Mouse (Mus musculus) neural tube, embryonic 11.5 days (tissue): ENCODE measurements around the gene Ip6k2. TPM values are rescaled to one million over a fixed set of nuclear protein-coding genes. Genes with fewer than 3 reads are reported as not detected.

Experiments
- ATAC-seq: fragments of 200-750 bp; cut with Nextera tagmentation; 2 replicates; pipeline ENCODE4 v1.8.0; 2017; ENCODE audit warnings: moderate number of reproducible peaks, mild to moderate bottlenecking, moderate TSS enrichment, moderate library complexity; ENCODE audit not compliant: insufficient read depth, low FRiP score, low TSS enrichment
- DNase-seq: peaks from one replicate; pipeline ENCODE4 v3.0.0-alpha.2; 2015; ENCODE audit warnings: low spot score
- H3K27ac ChIP-seq: fragments of 300-500 bp; sonication (generic); 2 replicates; pipeline ENCODE4 v1.5.1; 2014; ENCODE audit warnings: low read depth, mild to moderate bottlenecking, low read length
- H3K27me3 ChIP-seq: fragments of 300-500 bp; sonication (generic); 2 replicates; pipeline ENCODE4 v1.6.1; 2014; ENCODE audit warnings: mild to moderate bottlenecking, low read length, mixed read lengths; ENCODE audit not compliant: control insufficient read depth, insufficient read depth
- H3K36me3 ChIP-seq: fragments of 300-500 bp; sonication (generic); 2 replicates; pipeline ENCODE4 v1.6.1; 2014; ENCODE audit warnings: mild to moderate bottlenecking, low read length, moderate library complexity, mixed read lengths; ENCODE audit not compliant: control insufficient read depth, insufficient read depth
- H3K4me1 ChIP-seq: fragments of 300-500 bp; sonication (generic); 2 replicates; pipeline ENCODE4 v1.6.1; 2014; ENCODE audit warnings: low read length, mixed read lengths; ENCODE audit not compliant: control insufficient read depth, insufficient read depth
- H3K4me2 ChIP-seq: fragments of 300-500 bp; sonication (generic); 2 replicates; pipeline ENCODE4 v1.6.1; 2014; ENCODE audit warnings: low read depth, mild to moderate bottlenecking, moderate library complexity
- H3K4me3 ChIP-seq: fragments of 300-500 bp; sonication (generic); 2 replicates; pipeline ENCODE4 v1.5.1; 2014; ENCODE audit warnings: low read depth, low read length
- H3K9ac ChIP-seq: fragments of 300-500 bp; sonication (generic); 2 replicates; pipeline ENCODE4 v1.6.1; 2014; ENCODE audit warnings: mild to moderate bottlenecking, low read length
- H3K9me3 ChIP-seq: fragments of 300-500 bp; sonication (generic); 2 replicates; pipeline ENCODE4 v1.6.1; 2016; ENCODE audit warnings: low read length; ENCODE audit not compliant: control insufficient read depth
- WGBS: fragments of 180-500 bp; shearing (Covaris S2); extraction: QIAGEN DNeasy Blood & Tissue Kit; methylation state at CpG from one replicate; pipeline ENCODE4 v1.1.7; 2014; 5-methylcytosine and 5-hydroxymethylcytosine counted together
- polyA plus RNA-seq: library from polyadenylated mRNA; unstranded; fragments of >200 nt; fragmentation: Nextera tagmentation; extraction: Ambion mirVana; gene quantifications from 2 replicates; pipeline ENCODE4 v1.2.1, GENCODE M21; 2014

Gene Ip6k2
- polyA plus RNA-seq, 1 experiment from 2014 or later = 129 TPM

- H3K4me1 ChIP-seq = no peaks in the 10 kb centered on the region
- 89% methylated on average over 11 of the region's 11 CpGs for WGBS
- no peak overlapping the region for H3K27ac ChIP-seq
- H3K4me2 ChIP-seq = no peak overlapping the region
- H3K36me3 ChIP-seq = peaks cover 8% of the 10 kb centered on the region
- no peak overlapping the region for H3K9ac ChIP-seq
- no peaks in the 10 kb centered on the region for H3K27me3 ChIP-seq
- no peak for ATAC-seq
- no peak for DNase-seq
- H3K9me3 ChIP-seq = no peaks in the 10 kb centered on the region
- H3K4me3 ChIP-seq = no peak overlapping the region
These were observed 33.0 kb upstream of the Ip6k2 start for GRCm38 (mm10) chr9:108750616-108751015.

GRCm38 (mm10) chr9:108752142-108752920 is 31.3 kb upstream of the Ip6k2 start:
- DNase-seq (no peak), ATAC-seq (no peak)
- peaks cover 2% of the 10 kb centered on the region for H3K36me3 ChIP-seq

GRCm38 (mm10) chr9:108753326-108753725 is 30.3 kb upstream of the Ip6k2 start:
- DNase-seq = peak; percentile 69
- 72% methylated on average over 9 of the region's 9 CpGs for WGBS
- Histone ChIP-seq H3K4me1 (no peaks in the 10 kb centered on the region), H3K4me2 (no peak overlapping the region), H3K27me3 (no peaks in the 10 kb centered on the region), H3K36me3 (peaks cover 2% of the 10 kb centered on the region), H3K9me3 (no peaks in the 10 kb centered on the region), H3K27ac (no peak overlapping the region), H3K4me3 (no peak overlapping the region), H3K9ac (no peak overlapping the region)
- ATAC-seq = no peak

More at GRCm38 (mm10) chr9:108752142-108752920, 31.3 kb upstream of the Ip6k2 start:
- H3K4me2 ChIP-seq = no peak overlapping the region
- H3K4me3 ChIP-seq = no peak overlapping the region
- H3K4me1 ChIP-seq = no peaks in the 10 kb centered on the region
- H3K27me3 ChIP-seq = no peaks in the 10 kb centered on the region
- no peaks in the 10 kb centered on the region for H3K9me3 ChIP-seq
- H3K27ac ChIP-seq = no peak overlapping the region
- 91% methylated on average over 10 of the region's 11 CpGs for WGBS
- H3K9ac ChIP-seq = no peak overlapping the region

- Histone ChIP-seq H3K4me2 (no peak overlapping the region), H3K9me3 (no peaks in the 10 kb centered on the region), H3K9ac (no peak overlapping the region), H3K27me3 (no peaks in the 10 kb centered on the region), H3K4me3 (no peak overlapping the region), H3K27ac (no peak overlapping the region), H3K36me3 (no peaks in the 10 kb centered on the region; the same call in 1 of the 2 replicates), H3K4me1 (no peaks in the 10 kb centered on the region)
- no peak for DNase-seq
- ATAC-seq = no peak
- 97% methylated on average over 3 of the region's 3 CpGs for WGBS
These were observed 29.6 kb upstream of the Ip6k2 start for GRCm38 (mm10) chr9:108753976-108754375.

GRCm38 (mm10) chr9:108754423-108754822 is 29.2 kb upstream of the Ip6k2 start:
- ATAC-seq = no peak
- WGBS = 91% methylated on average over 5 of the region's 5 CpGs

DNA sequence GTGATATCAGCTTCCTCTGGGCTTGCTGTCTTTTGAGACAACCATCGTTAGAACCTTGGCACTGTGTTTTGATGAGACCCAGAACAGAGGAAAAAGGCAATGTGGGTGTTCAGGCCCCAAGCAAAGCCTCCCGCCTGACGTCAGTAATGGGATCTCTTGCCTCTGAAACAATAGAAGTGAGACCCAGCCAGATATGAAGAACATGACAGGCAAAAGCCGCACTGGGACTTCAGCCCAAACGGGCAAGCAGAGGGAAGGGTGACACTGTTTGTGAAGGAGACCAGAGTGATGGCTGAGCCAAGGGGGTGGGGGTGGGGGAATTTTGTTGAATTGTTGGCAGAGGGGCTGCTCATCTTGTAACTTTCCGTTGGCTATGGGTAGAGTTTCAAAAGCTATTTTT is 26.2 kb upstream of the Ip6k2 start:
- WGBS = 81% methylated on average over 6 of the region's 6 CpGs
- H3K4me1 ChIP-seq = no peaks in the 10 kb centered on the region
- ATAC-seq = no peak

More at GRCm38 (mm10) chr9:108754423-108754822, 29.2 kb upstream of the Ip6k2 start:
- Histone ChIP-seq H3K4me2 (no peak overlapping the region), H3K27ac (no peak overlapping the region), H3K4me1 (no peaks in the 10 kb centered on the region), H3K9me3 (no peaks in the 10 kb centered on the region), H3K27me3 (no peaks in the 10 kb centered on the region), H3K36me3 (no peaks in the 10 kb centered on the region), H3K9ac (no peak overlapping the region), H3K4me3 (no peak overlapping the region)
- no peak for DNase-seq

GRCm38 (mm10) chr9:108759121-108759520 is 24.5 kb upstream of the Ip6k2 start:
- Histone ChIP-seq H3K4me1 (no peaks in the 10 kb centered on the region), H3K27me3 (no peaks in the 10 kb centered on the region), H3K4me3 (no peak overlapping the region), H3K36me3 (no peaks in the 10 kb centered on the region), H3K9me3 (no peaks in the 10 kb centered on the region), H3K27ac (no peak overlapping the region), H3K4me2 (no peak overlapping the region), H3K9ac (no peak overlapping the region)
- WGBS = 97% methylated on average over 20 of the region's 20 CpGs
- no peak for DNase-seq
- no peak for ATAC-seq

More for the DNA sequence above, 26.2 kb upstream of the Ip6k2 start:
- Histone ChIP-seq H3K4me2 (no peak overlapping the region), H3K9ac (no peak overlapping the region), H3K36me3 (no peaks in the 10 kb centered on the region), H3K27me3 (no peaks in the 10 kb centered on the region), H3K4me3 (no peak overlapping the region), H3K9me3 (no peaks in the 10 kb centered on the region), H3K27ac (no peak overlapping the region)
- DNase-seq = no peak

DNA sequence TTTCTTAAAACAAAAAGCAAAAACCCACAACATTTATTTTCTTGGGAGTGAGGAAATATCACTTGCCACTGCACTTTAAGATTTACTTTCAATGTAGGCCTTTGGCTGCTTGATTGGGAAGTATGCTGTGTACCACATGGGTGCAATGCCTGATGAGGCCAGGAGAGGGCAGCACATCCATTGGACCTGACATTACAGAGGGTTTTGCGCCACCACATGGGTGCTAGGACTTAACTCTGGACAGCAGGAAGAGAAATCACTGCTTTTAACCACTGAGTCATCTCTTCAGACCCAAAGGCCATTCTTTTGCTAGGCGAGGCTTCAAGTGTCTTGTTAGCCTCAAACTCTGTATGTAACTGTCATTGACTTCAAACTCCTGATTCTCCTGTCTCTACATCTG is 23.8 kb upstream of the Ip6k2 start:
- H3K9me3 ChIP-seq = no peaks in the 10 kb centered on the region
- DNase-seq (peak; percentile 44), ATAC-seq (no peak)
- H3K36me3 ChIP-seq = no peaks in the 10 kb centered on the region
- H3K4me1 ChIP-seq = no peaks in the 10 kb centered on the region
- no peaks in the 10 kb centered on the region for H3K27me3 ChIP-seq
- no peak overlapping the region for H3K9ac ChIP-seq
- no peak overlapping the region for H3K27ac ChIP-seq
- no peak overlapping the region for H3K4me3 ChIP-seq
- WGBS = 63% methylated on average over 2 of the region's 2 CpGs
- H3K4me2 ChIP-seq = no peak overlapping the region

DNA sequence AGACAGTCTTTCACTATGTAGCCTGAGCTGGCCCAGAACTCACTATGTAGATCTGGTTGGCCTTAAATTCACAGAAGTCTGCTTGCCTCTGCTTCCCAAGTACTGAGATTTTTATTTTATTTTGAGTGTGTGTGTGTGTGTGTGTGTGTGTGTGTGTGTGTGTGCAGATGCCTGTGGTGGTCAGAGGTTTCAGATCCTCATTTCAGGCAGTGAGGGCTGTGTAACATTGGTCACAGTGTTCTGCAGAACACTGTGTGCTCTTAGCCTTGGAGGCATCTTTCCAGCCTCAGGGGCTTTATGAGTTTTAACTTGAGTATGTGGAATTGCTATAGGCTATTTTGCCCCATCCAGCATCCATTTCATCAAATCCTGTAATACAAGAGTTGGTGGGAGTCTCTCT is 22.0 kb upstream of the Ip6k2 start:
- Histone ChIP-seq H3K27me3 (no peaks in the 10 kb centered on the region), H3K9me3 (no peaks in the 10 kb centered on the region), H3K4me1 (no peaks in the 10 kb centered on the region), H3K36me3 (no peaks in the 10 kb centered on the region), H3K27ac (no peak overlapping the region), H3K4me3 (no peak overlapping the region), H3K4me2 (no peak overlapping the region), H3K9ac (no peak overlapping the region)
- ATAC-seq (no peak), DNase-seq (no peak)
